Mouse (Mus musculus) olfactory bulb, adult 2 months (tissue): ENCODE data around the gene Atp5c1.

Experiments used
- CTCF ChIP-seq: fragments of 200-500 bp; IDR thresholded peaks from 2 replicates; pipeline ENCODE4 v1.5.1; 2012; ENCODE audit warnings: low read depth, mild to moderate bottlenecking, low read length, moderate library complexity; ENCODE audit not compliant: insufficient read depth
- POLR2A ChIP-seq: fragments of 200-500 bp; IDR thresholded peaks from 2 replicates; pipeline ENCODE4 v1.6.1; 2012; ENCODE audit warnings: mild to moderate bottlenecking, low read depth, low read length, moderate library complexity; ENCODE audit not compliant: insufficient read depth

DNA sequence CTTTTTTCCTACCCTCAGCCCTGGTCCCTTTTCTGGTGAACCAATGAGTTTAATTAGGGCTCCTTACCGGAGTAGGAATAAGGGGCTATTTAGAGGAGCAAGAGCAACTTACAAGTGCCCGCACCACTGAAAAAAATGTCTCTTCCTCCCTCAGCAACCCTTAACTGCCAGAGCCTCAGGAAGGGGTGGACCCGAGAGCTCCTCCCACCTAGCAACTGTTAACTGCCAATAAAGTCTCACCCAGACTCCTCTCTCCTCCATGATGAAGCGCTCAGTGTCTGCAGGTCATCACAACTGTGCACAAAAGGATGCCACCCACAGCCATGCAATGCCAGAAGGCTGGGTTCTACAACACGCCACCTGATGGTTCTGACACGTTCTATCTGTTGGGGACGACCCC lies 8.6 kb downstream of the Atp5c1 start:
- no peak for TF ChIP-seq POLR2A
- no peak for TF ChIP-seq CTCF
